Mouse (Mus musculus): ENCODE data around the gene Rfng.

DNA sequence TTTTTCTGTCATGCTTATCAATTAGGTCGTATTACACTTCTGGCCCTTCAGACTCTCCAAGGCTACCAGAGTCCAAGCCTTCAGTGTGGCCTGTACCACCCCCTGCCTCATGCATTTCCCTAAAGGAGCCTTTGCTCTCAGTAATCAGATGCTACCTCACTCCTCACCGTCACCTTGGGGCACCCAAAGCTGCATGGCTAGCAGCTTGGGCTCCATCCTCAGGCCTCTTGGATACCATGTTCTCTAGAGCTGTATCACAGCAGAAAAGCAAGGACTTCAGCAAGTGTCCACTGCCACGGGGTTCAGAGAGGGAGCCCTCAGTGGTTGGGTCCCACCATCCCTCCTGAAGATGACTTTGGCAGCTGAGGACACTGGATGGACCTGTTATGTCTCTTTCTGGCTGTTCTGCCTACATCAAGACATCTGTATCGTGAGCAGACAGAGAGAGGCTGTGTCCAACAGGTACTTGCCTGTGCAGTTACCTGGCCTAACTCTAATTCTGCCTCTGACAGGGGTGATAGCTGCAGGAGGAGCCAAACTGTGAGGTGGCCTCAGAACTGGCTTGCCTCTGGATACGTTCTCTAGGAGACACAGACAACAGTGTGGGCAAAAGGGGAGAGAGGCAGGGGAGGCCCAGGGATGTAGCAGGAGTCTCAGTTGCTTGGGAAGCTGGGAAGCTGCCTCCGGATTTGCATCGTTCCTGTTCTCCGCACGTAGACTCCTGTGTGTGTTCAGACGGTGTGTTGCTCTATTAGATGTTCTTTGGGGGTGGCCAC, 45.9 kb upstream of the Rfng start:
- TF ChIP-seq EP300 (IDR thresholded peaks at IDR 0.05; ENCODE audit: low read depth) (no peak), CTCF (IDR thresholded peaks at IDR 0.05; ENCODE audit: low read depth) (no peak)

All from liver, embryonic 14.5 days (tissue).